ENCODE assay signal across 9 mouse cellular contexts in genomic region chr11:32181973-32182868, GRCm38 (mm10). TPM values are rescaled to one million over a fixed set of nuclear protein-coding genes. Genes with fewer than 3 reads are reported as not detected.
DNase-seq lines count a peak whose midpoint lies in the region; ATAC-seq and TF ChIP-seq lines count a peak whose summit lies in the region.
"Had no signal": no experiment of that assay in that cellular context is flagged by ENCODE, and none has a peak within 500 bp of the region (broad histone marks: within the 10 kb centered on the region; RNA-seq: fewer than 3 reads in every experiment).

No protein-coding gene starts in this region.

- H3K4me2 ChIP-seq in forebrain, embryonic 13.5 days = no peak overlapping the region
- H3K4me2 ChIP-seq: heart, embryonic 15.5 days had no signal

- 51% methylated on average over 23 of the region's 25 CpGs for WGBS in forebrain, embryonic 13.5 days

- no peaks in the 10 kb centered on the region for H3K36me3 ChIP-seq in G1E (replicated peaks)
- no peaks in the 10 kb centered on the region for H3K36me3 ChIP-seq in forebrain, embryonic 13.5 days (ENCODE audit: poor library complexity, severe bottlenecking)
- H3K36me3 ChIP-seq: heart, embryonic 15.5 days had no signal

- peak; percentile 51 for DNase-seq in G1E (ENCODE audit: low spot score)
- DNase-seq in c-Kit-positive CD71-positive TER-119-positive erythroid progenitor cells, embryonic 14.5 days (ENCODE audit: low spot score) = peak; percentile 64
- peak; percentile 87 to 95 for DNase-seq in layer of hippocampus, adult 2 months (ENCODE audit: low spot score in 2 of 2)
- peak; percentile 89 for DNase-seq in lung, postnatal 10 days
- DNase-seq in retina, adult 2 months (ENCODE audit: low read depth, low spot score) = peak; percentile 56
- DNase-seq in thymus, postnatal 36 days = peak; percentile 54 to 72

- H3K9ac ChIP-seq in forebrain, embryonic 13.5 days = no peak overlapping the region
- H3K9ac ChIP-seq: heart, embryonic 15.5 days had no signal

- H3K4me1 ChIP-seq in G1E (ENCODE audit: insufficient read depth, low read depth, low read length) = no peaks in the 10 kb centered on the region; the same call in 1 of the 2 replicates
- H3K4me1 ChIP-seq in forebrain, embryonic 13.5 days = no peaks in the 10 kb centered on the region
- H3K4me1 ChIP-seq: heart, embryonic 15.5 days had no signal

- H3K27me3 ChIP-seq in G1E (ENCODE audit: insufficient read depth, low read length) = peaks cover 30% of the 10 kb centered on the region
- 0 out of 2 replicates have a peak, but pooled peaks cover 3% of the 10 kb centered on the region for H3K27me3 ChIP-seq in forebrain, embryonic 13.5 days
- H3K27me3 ChIP-seq: heart, embryonic 15.5 days had no signal

- H3K27ac ChIP-seq in forebrain, embryonic 13.5 days = no peak overlapping the region
- H3K27ac ChIP-seq in layer of hippocampus, adult 2 months = no peak overlapping the region
- H3K27ac ChIP-seq: heart, embryonic 15.5 days had no signal

- no peak for ATAC-seq in G1E (ENCODE audit: extremely low read depth, insufficient number of reproducible peaks, low FRiP score, poor library complexity, severe bottlenecking)
- ATAC-seq in forebrain, embryonic 13.5 days = peak; percentile 83
- ATAC-seq in hematopoietic stem cell, adult 5-6 weeks (replicated peaks in 1 of 2; ENCODE audit: insufficient read depth in 1 of 2, low FRiP score in 2 of 2, low TSS enrichment in 1 of 2, low read depth in 1 of 2, poor library complexity in 2 of 2, severe bottlenecking in 2 of 2) = peak; percentile 59 to 71; a peak in 3 of 4 replicates

- peak; percentile 70 for TF ChIP-seq CTCF in G1E (IDR thresholded peaks at IDR 0.05; ENCODE audit: low read depth, low read length)
- TF ChIP-seq CTCF in layer of hippocampus, adult 2 months (conservative IDR thresholded peaks at IDR 0.05) = peak; percentile 84

- H3K4me3 ChIP-seq in G1E (ENCODE audit: low read depth, low read length) = no peak overlapping the region
- H3K4me3 ChIP-seq in forebrain, embryonic 13.5 days = no peak overlapping the region
- H3K4me3 ChIP-seq in layer of hippocampus, adult 2 months = no peak overlapping the region
- H3K4me3 ChIP-seq: heart, embryonic 15.5 days had no signal

- peaks cover 6% of the 10 kb centered on the region; the same call in 1 of the 2 replicates for H3K9me3 ChIP-seq in G1E (replicated peaks)
- no peaks in the 10 kb centered on the region for H3K9me3 ChIP-seq in forebrain, embryonic 13.5 days (replicated peaks)
- H3K9me3 ChIP-seq: heart, embryonic 15.5 days had no signal

RNA-seq across cellular contexts. Expression of gene Il9r, which starts 17.9 kb away (rescaled TPM):
- total RNA-seq in G1E (2014; fragmentation: Nextera tagmentation) (2.3 and 4.6 TPM in 2 replicates), G1E (2017) (5.7 and 6.9 TPM in 2 replicates)
- polyA plus RNA-seq in G1E (2012) = 2.6 and 4.0 TPM in 2 replicates
- not detected in 2 replicates for polyA plus RNA-seq in forebrain, embryonic 13.5 days (2015; fragmentation: Nextera tagmentation; extraction: Ambion mirVana)
- total RNA-seq in hematopoietic stem cell, adult 5-6 weeks (2017) = 0.69 and 1.3 TPM in 2 replicates
- not detected for total RNA-seq in layer of hippocampus, adult 2 months (2021)

RNA-seq across cellular contexts. Expression of gene Snrnp25, which starts 23.0 kb away (rescaled TPM):
- total RNA-seq in G1E (2014; fragmentation: Nextera tagmentation) = 9.2 and 20.0 TPM in 2 replicates
- 62.5 and 68.7 TPM in 2 replicates for total RNA-seq in G1E (2017)
- 65.6 and 74.4 TPM in 2 replicates for polyA plus RNA-seq in G1E (2012)
- polyA plus RNA-seq in forebrain, embryonic 13.5 days (2015; fragmentation: Nextera tagmentation; extraction: Ambion mirVana) = 61.3 and 64.9 TPM in 2 replicates
- 50.8 and 51.0 TPM in 2 replicates for total RNA-seq in hematopoietic stem cell, adult 5-6 weeks (2017)
- 10 to 100 TPM; 20.6 to 22.4 TPM for total RNA-seq in layer of hippocampus, adult 2 months (2021)

RNA-seq across cellular contexts. Expression of gene Rhbdf1, which starts 39.9 kb away (rescaled TPM):
- total RNA-seq in G1E (2014; fragmentation: Nextera tagmentation) (0.19 and 0.30 TPM in 2 replicates), G1E (2017) (0.46 and 2.5 TPM in 2 replicates)
- 0.91 and 2.1 TPM in 2 replicates for polyA plus RNA-seq in G1E (2012)
- polyA plus RNA-seq in forebrain, embryonic 13.5 days (2015; fragmentation: Nextera tagmentation; extraction: Ambion mirVana) = 9.7 and 12.3 TPM in 2 replicates
- 7.0 and 7.5 TPM in 2 replicates for total RNA-seq in hematopoietic stem cell, adult 5-6 weeks (2017)
- total RNA-seq in layer of hippocampus, adult 2 months (2021) = 10 to 100 TPM; 13.4 to 13.8 TPM

RNA-seq across cellular contexts. Expression of gene Mpg, which starts 44.1 kb away (rescaled TPM):
- total RNA-seq in G1E (2014; fragmentation: Nextera tagmentation) (13.7 and 22.0 TPM in 2 replicates), G1E (2017) (12.7 and 17.0 TPM in 2 replicates)
- 13.4 and 14.2 TPM in 2 replicates for polyA plus RNA-seq in G1E (2012)
- polyA plus RNA-seq in forebrain, embryonic 13.5 days (2015; fragmentation: Nextera tagmentation; extraction: Ambion mirVana) = 24.9 and 30.6 TPM in 2 replicates
- 10.4 and 14.6 TPM in 2 replicates for total RNA-seq in hematopoietic stem cell, adult 5-6 weeks (2017)
- 10 to 100 TPM; 15.6 to 20.5 TPM for total RNA-seq in layer of hippocampus, adult 2 months (2021)
